Mouse (Mus musculus) megakaryocyte, embryonic 14.5 days (primary cell): Measurements from ENCODE around the gene Alg2.

Source experiments
- FLI1 ChIP-seq: IDR thresholded peaks from 2 replicates; pipeline ENCODE4 v1.6.1; 2012; ENCODE audit warnings: low read length, inconsistent platforms, mixed read lengths
- GATA1 ChIP-seq: IDR thresholded peaks from 3 replicates; pipeline ENCODE4 v1.6.1; 2012; ENCODE audit warnings: mixed read lengths, low read length, inconsistent platforms, borderline replicate concordance

DNA sequence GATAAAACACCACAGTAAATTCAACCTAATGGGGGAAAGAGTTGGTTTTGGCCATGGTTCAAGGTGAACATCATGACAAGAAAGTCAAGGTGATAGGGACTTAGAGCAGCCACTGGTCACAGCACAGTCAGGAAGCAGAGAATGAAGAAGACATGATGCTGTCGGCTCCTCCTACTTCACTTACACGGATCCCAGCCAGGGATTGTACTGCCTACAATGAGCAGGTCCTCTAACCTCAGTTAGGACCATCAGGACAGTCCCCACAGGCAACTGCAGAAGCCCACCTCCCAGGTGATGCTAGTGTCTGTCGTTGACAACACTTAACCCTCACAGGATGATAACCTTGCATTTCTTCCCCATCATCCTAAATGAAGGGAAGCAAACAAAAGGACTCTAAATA, 56.3 kb downstream of the Alg2 start:
- TF ChIP-seq GATA1, result no peak
- TF ChIP-seq FLI1, result no peak
